Mouse (Mus musculus) ES-Bruce4 (cell line): Measurements from ENCODE around the gene Foxr1.

ENCODE experiments used
- CTCF ChIP-seq: IDR thresholded peaks from one replicate; pipeline ENCODE4 v1.8.1; 2011; ENCODE audit warnings: low read depth, low read length
- EP300 ChIP-seq: IDR thresholded peaks from 2 replicates; pipeline ENCODE4 v1.6.1; 2011; ENCODE audit warnings: low read depth, low read length; ENCODE audit not compliant: insufficient read depth

DNA sequence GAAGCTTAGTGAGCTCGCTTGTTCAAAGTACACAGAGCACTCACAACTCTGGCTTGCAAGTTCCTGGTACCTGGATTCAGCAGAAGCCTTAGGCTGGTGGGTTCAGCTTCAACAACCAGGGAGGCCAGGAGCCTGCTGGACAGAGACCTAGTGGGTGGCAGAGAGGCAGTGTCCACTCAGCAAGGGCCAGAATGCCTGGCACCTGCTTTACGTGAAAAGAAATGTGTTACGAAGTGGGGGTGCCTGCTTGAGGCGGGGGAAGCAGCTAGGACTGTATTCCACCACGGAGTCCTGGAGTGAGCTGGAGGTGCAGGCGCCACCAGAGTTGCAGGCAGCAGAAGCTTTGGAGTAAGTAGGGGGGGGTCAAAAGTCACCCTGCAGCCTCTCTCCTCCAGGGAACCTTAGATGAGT lies 44.2 kb upstream of the Foxr1 start:
- TF ChIP-seq EP300 (no peak), CTCF (no peak)
